Mouse (Mus musculus): ENCODE measurements around the gene Lyrm4. TPM values are rescaled to one million over a fixed set of nuclear protein-coding genes. Genes with fewer than 3 reads are reported as not detected.
A peak's percentile ranks its signal among the peaks of the same experiment; 100 is the strongest.

Lyrm4 gene
- polyA plus RNA-seq, 1 experiment from 2014 or later = 26.1 TPM

GRCm38 (mm10) chr13:36140247-36141016 lies 23.1 kb upstream of the Lyrm4 start:
- no peaks in the 10 kb centered on the region for H3K27me3 ChIP-seq (ENCODE audit: control insufficient read depth, insufficient read depth, low read length)
- H3K4me2 ChIP-seq (ENCODE audit: low read depth, low read length) = no peak overlapping the region
- H3K9me3 ChIP-seq (replicated peaks; ENCODE audit: control insufficient read depth, low read length) = no peaks in the 10 kb centered on the region
- no peak overlapping the region for H3K9ac ChIP-seq (ENCODE audit: low read length)
- no peaks in the 10 kb centered on the region for H3K36me3 ChIP-seq (ENCODE audit: control insufficient read depth, insufficient read depth)
- peaks cover 6% of the 10 kb centered on the region for H3K4me1 ChIP-seq (ENCODE audit: control insufficient read depth, insufficient read depth, low read length)
- no peak overlapping the region for H3K4me3 ChIP-seq (ENCODE audit: low read length)
- WGBS = 69% methylated on average over 5 of the region's 5 CpGs
- ATAC-seq (replicated peaks; ENCODE audit: extremely low read depth, insufficient read depth, low FRiP score) = no peak
- H3K27ac ChIP-seq (ENCODE audit: low read length) = peak overlapping the region; percentile 27; the same call in 1 of the 2 replicates

DNA sequence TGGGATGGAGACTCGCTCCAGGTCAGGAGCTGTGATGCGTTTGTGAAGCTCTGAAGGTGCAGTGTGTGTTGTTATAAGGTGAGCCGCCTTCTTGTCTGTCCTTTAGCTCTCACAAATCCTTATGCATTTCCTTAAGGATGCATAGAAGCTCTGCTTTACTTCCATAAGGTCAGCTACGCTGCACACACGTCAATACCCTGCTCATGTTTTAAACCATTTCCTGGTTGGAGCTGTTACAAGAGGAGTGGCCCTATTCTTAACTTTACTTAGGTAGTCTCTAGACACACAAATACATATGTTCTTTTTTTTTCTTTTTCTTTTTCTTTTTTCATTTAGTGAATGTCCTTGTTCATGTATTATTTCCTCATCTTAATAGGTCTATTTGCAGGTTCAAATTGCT lies 22.4 kb upstream of the Lyrm4 start:
- Histone ChIP-seq H3K4me2 (ENCODE audit: low read depth, low read length) (no peak overlapping the region), H3K9ac (ENCODE audit: low read length) (no peak overlapping the region), H3K9me3 (replicated peaks; ENCODE audit: control insufficient read depth, low read length) (no peaks in the 10 kb centered on the region), H3K27me3 (ENCODE audit: control insufficient read depth, insufficient read depth, low read length) (no peaks in the 10 kb centered on the region), H3K27ac (ENCODE audit: low read length) (peak overlapping the region; percentile 26), H3K4me3 (ENCODE audit: low read length) (no peak overlapping the region), H3K4me1 (ENCODE audit: control insufficient read depth, insufficient read depth, low read length) (0 out of 2 replicates have a peak, but pooled peaks cover 3% of the 10 kb centered on the region), H3K36me3 (ENCODE audit: control insufficient read depth, insufficient read depth) (no peaks in the 10 kb centered on the region)
- no peak for ATAC-seq (replicated peaks; ENCODE audit: extremely low read depth, insufficient read depth, low FRiP score)
- WGBS = 73% methylated on average over 5 of the region's 5 CpGs

GRCm38 (mm10) chr13:36131992-36132649 lies 14.8 kb upstream of the Lyrm4 start:
- Histone ChIP-seq H3K4me1 (ENCODE audit: control insufficient read depth, insufficient read depth, low read length) (no peaks in the 10 kb centered on the region), H3K4me2 (ENCODE audit: low read depth, low read length) (no peak overlapping the region), H3K36me3 (ENCODE audit: control insufficient read depth, insufficient read depth) (no peaks in the 10 kb centered on the region), H3K9ac (ENCODE audit: low read length) (no peak overlapping the region), H3K27ac (ENCODE audit: low read length) (no peak overlapping the region), H3K27me3 (ENCODE audit: control insufficient read depth, insufficient read depth, low read length) (no peaks in the 10 kb centered on the region), H3K9me3 (replicated peaks; ENCODE audit: control insufficient read depth, low read length) (no peaks in the 10 kb centered on the region), H3K4me3 (ENCODE audit: low read length) (no peak overlapping the region)
- no peak for ATAC-seq (replicated peaks; ENCODE audit: extremely low read depth, insufficient read depth, low FRiP score)
- WGBS = 83% methylated on average over 4 of the region's 5 CpGs

GRCm38 (mm10) chr13:36131401-36131800 lies 14.1 kb upstream of the Lyrm4 start:
- Histone ChIP-seq H3K9ac (ENCODE audit: low read length) (no peak overlapping the region), H3K27me3 (ENCODE audit: control insufficient read depth, insufficient read depth, low read length) (no peaks in the 10 kb centered on the region), H3K4me3 (ENCODE audit: low read length) (no peak overlapping the region), H3K4me1 (ENCODE audit: control insufficient read depth, insufficient read depth, low read length) (no peaks in the 10 kb centered on the region), H3K36me3 (ENCODE audit: control insufficient read depth, insufficient read depth) (no peaks in the 10 kb centered on the region), H3K4me2 (ENCODE audit: low read depth, low read length) (no peak overlapping the region), H3K9me3 (replicated peaks; ENCODE audit: control insufficient read depth, low read length) (no peaks in the 10 kb centered on the region), H3K27ac (ENCODE audit: low read length) (no peak overlapping the region)
- WGBS = 79% methylated on average over 5 of the region's 5 CpGs
- ATAC-seq (replicated peaks; ENCODE audit: extremely low read depth, insufficient read depth, low FRiP score) = no peak

- no peak overlapping the region for H3K4me3 ChIP-seq (ENCODE audit: low read length)
- no peaks in the 10 kb centered on the region for H3K27me3 ChIP-seq (ENCODE audit: control insufficient read depth, insufficient read depth, low read length)
- no peak overlapping the region for H3K27ac ChIP-seq (ENCODE audit: low read length)
- no peak overlapping the region for H3K4me2 ChIP-seq (ENCODE audit: low read depth, low read length)
- H3K36me3 ChIP-seq (ENCODE audit: control insufficient read depth, insufficient read depth) = no peaks in the 10 kb centered on the region
- WGBS = 85% methylated on average over 2 of the region's 2 CpGs
- no peak overlapping the region for H3K9ac ChIP-seq (ENCODE audit: low read length)
- ATAC-seq (replicated peaks; ENCODE audit: extremely low read depth, insufficient read depth, low FRiP score) = no peak
- H3K4me1 ChIP-seq (ENCODE audit: control insufficient read depth, insufficient read depth, low read length) = no peaks in the 10 kb centered on the region
- no peaks in the 10 kb centered on the region for H3K9me3 ChIP-seq (replicated peaks; ENCODE audit: control insufficient read depth, low read length)
Observed at GRCm38 (mm10) chr13:36129360-36130054, 12.2 kb upstream of the Lyrm4 start.

DNA sequence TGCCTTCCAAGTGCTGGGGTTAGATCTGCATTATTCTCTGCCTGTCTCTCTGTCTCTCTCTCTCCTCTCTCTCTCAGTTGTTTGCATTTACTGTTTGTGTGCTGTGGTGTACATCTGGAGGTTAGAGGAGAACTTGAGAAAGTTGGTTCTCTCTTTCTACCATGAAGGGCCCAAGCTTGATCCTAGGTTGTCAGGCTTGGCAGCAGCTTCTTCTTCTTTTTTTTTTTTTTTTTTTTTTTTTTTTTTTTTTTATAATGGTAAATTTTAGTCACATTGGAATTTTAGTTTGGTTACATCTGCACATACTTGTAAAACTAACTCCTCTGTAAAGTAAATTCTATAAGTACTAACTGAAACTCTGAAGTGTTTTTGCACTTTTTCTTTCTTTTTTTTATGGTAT lies 3.3 kb upstream of the Lyrm4 start:
- H3K36me3 ChIP-seq (ENCODE audit: control insufficient read depth, insufficient read depth) = no peaks in the 10 kb centered on the region
- H3K4me1 ChIP-seq (ENCODE audit: control insufficient read depth, insufficient read depth, low read length) = peaks cover 18% of the 10 kb centered on the region
- no peak overlapping the region for H3K4me3 ChIP-seq (ENCODE audit: low read length)
- no peak overlapping the region for H3K27ac ChIP-seq (ENCODE audit: low read length)
- no peak overlapping the region for H3K4me2 ChIP-seq (ENCODE audit: low read depth, low read length)
- ATAC-seq (replicated peaks; ENCODE audit: extremely low read depth, insufficient read depth, low FRiP score) = no peak
- no peaks in the 10 kb centered on the region for H3K27me3 ChIP-seq (ENCODE audit: control insufficient read depth, insufficient read depth, low read length)
- H3K9me3 ChIP-seq (replicated peaks; ENCODE audit: control insufficient read depth, low read length) = no peaks in the 10 kb centered on the region
- H3K9ac ChIP-seq (ENCODE audit: low read length) = no peak overlapping the region

- WGBS = 89% methylated on average over 4 of the region's 4 CpGs
- H3K4me1 ChIP-seq (ENCODE audit: control insufficient read depth, insufficient read depth, low read length) = peaks cover 18% of the 10 kb centered on the region
- no peak for ATAC-seq (replicated peaks; ENCODE audit: extremely low read depth, insufficient read depth, low FRiP score)
- H3K27ac ChIP-seq (ENCODE audit: low read length) = no peak overlapping the region
- H3K27me3 ChIP-seq (ENCODE audit: control insufficient read depth, insufficient read depth, low read length) = no peaks in the 10 kb centered on the region
- no peak overlapping the region for H3K4me3 ChIP-seq (ENCODE audit: low read length)
- no peaks in the 10 kb centered on the region for H3K9me3 ChIP-seq (replicated peaks; ENCODE audit: control insufficient read depth, low read length)
- H3K36me3 ChIP-seq (ENCODE audit: control insufficient read depth, insufficient read depth) = no peaks in the 10 kb centered on the region
- no peak overlapping the region for H3K4me2 ChIP-seq (ENCODE audit: low read depth, low read length)
- H3K9ac ChIP-seq (ENCODE audit: low read length) = no peak overlapping the region
Observed at GRCm38 (mm10) chr13:36119684-36120083, 2.4 kb upstream of the Lyrm4 start.

DNA sequence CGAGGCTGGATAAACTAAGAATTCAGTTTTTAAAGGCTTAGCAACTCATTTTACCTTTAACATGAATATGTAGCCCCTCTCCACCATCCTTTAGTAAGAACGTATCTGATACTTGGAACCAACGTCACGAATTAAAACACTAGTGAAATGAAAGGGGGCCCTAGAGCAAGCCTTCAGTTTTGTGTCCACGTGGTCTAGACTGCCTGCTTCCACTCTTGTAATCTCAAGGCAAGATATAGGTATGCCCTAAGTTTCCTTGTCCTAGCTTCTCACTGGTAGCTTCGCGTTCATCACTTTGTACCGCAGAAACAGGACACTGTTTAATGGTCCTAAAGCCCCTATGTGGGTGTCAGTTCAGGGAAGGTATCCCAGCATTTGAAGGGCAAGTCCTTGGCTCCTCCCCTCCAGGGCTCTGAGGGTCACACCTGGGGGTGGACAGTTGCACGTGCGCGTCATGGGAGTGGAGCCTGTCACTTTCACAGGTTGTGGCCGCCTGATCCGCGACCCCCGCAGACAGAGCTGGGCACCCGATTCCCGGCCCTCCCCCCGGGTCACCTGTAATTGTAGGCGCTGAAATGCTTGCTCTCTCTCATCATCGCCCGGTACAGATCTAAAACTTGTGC lies 695 bp downstream of the Lyrm4 start:
- Histone ChIP-seq H3K36me3 (ENCODE audit: control insufficient read depth, insufficient read depth) (no peaks in the 10 kb centered on the region), H3K27me3 (ENCODE audit: control insufficient read depth, insufficient read depth, low read length) (no peaks in the 10 kb centered on the region), H3K9ac (ENCODE audit: low read length) (peak overlapping the region; percentile 84), H3K4me3 (ENCODE audit: low read length) (peak overlapping the region; percentile 84), H3K27ac (ENCODE audit: low read length) (peak overlapping the region; percentile 99), H3K4me1 (ENCODE audit: control insufficient read depth, insufficient read depth, low read length) (peaks cover 18% of the 10 kb centered on the region), H3K4me2 (ENCODE audit: low read depth, low read length) (peak overlapping the region; percentile 90), H3K9me3 (replicated peaks; ENCODE audit: control insufficient read depth, low read length) (no peaks in the 10 kb centered on the region)
- ATAC-seq (replicated peaks; ENCODE audit: extremely low read depth, insufficient read depth, low FRiP score) = no peak
- 6% methylated on average over 21 of the region's 21 CpGs for WGBS
